Mouse (Mus musculus): ENCODE results near the gene Timm8a2.
A peak's percentile ranks its signal among the peaks of the same experiment; 100 is the strongest.
"Not testable (repeated sequence)": the region's sequence is repeated elsewhere in the genome, so short reads cannot be mapped to it uniquely, and the experiment has no call there.

Gene Timm8a2

GRCm38 (mm10) chr14:122062411-122063090 lies 28.1 kb downstream of the Timm8a2 start:
- no peak for DNase-seq

- no peak for DNase-seq
Observed at GRCm38 (mm10) chr14:122063599-122063998, 29.1 kb downstream of the Timm8a2 start.

GRCm38 (mm10) chr14:122064519-122064918 lies 30.0 kb downstream of the Timm8a2 start:
- DNase-seq: peak; percentile 75 to 85

- no peak for DNase-seq
Observed at GRCm38 (mm10) chr14:122066243-122066642, 31.8 kb downstream of the Timm8a2 start.

- DNase-seq: not testable (repeated sequence)
Observed at GRCm38 (mm10) chr14:122068036-122068435, 33.6 kb downstream of the Timm8a2 start.

GRCm38 (mm10) chr14:122068801-122069695 lies 34.6 kb downstream of the Timm8a2 start:
- no peak for DNase-seq

GRCm38 (mm10) chr14:122069948-122070347 lies 35.5 kb downstream of the Timm8a2 start:
- no peak for DNase-seq

GRCm38 (mm10) chr14:122073422-122073821 lies 38.9 kb downstream of the Timm8a2 start:
- no peak for DNase-seq

GRCm38 (mm10) chr14:122074360-122074759 lies 39.9 kb downstream of the Timm8a2 start:
- DNase-seq: peak; percentile 13 to 34

GRCm38 (mm10) chr14:122075485-122076200 lies 41.2 kb downstream of the Timm8a2 start:
- no peak for DNase-seq

GRCm38 (mm10) chr14:122077017-122077416 lies 42.5 kb downstream of the Timm8a2 start:
- no peak for DNase-seq

GRCm38 (mm10) chr14:122079428-122079827 lies 45.0 kb downstream of the Timm8a2 start:
- DNase-seq: peak; percentile 37 to 75

- no peak for DNase-seq
Observed at GRCm38 (mm10) chr14:122079921-122080320, 45.4 kb downstream of the Timm8a2 start.

GRCm38 (mm10) chr14:122081308-122081707 lies 46.8 kb downstream of the Timm8a2 start:
- DNase-seq: no peak

GRCm38 (mm10) chr14:122083499-122083898 lies 49.0 kb downstream of the Timm8a2 start:
- no peak for DNase-seq

GRCm38 (mm10) chr14:122087956-122088355 lies 53.5 kb downstream of the Timm8a2 start:
- DNase-seq: no peak
